Mouse (Mus musculus) limb, embryonic 12.5 days (tissue): Measurements from ENCODE around the gene Glis1. TPM values are rescaled to one million over a fixed set of nuclear protein-coding genes. Genes with fewer than 3 reads are reported as not detected.

Experiments
- microRNA-seq: library from miRNA; unstranded; fragments of <30 nt; microRNA quantifications from one replicate; pipeline ENCODE4, GENCODE M21; 2017
- polyA plus RNA-seq: library from polyadenylated mRNA; unstranded; fragments of >200 nt; fragmentation: Nextera tagmentation; extraction: Ambion mirVana; gene quantifications from 2 replicates; pipeline ENCODE4 v1.2.1, GENCODE M21; 2016

The Glis1 gene
- polyA plus RNA-seq, 1 experiment from 2014 or later, result 12.0 TPM

Small RNA genes within 50 kb of the gene (microRNA-seq; reads per million reads assigned to microRNA genes)
- gene Gm24804, result not detected

Other genes with a start within 250 kb of the Glis1 start
- not detected in 2 replicates for gene Ldlrad1, start 225.4 kb upstream of the Glis1 start, polyA plus RNA-seq
- gene Lrrc42, start 181.1 kb upstream of the Glis1 start, polyA plus RNA-seq, result 107 and 111 TPM in 2 replicates
- gene Hspb11, start 181.0 kb upstream of the Glis1 start, polyA plus RNA-seq, result 44.3 and 51.1 TPM in 2 replicates
- not detected in 2 replicates for gene Dio1, start 127.4 kb upstream of the Glis1 start, polyA plus RNA-seq
- gene Yipf1, start 120.2 kb upstream of the Glis1 start, polyA plus RNA-seq, result 44.1 and 48.5 TPM in 2 replicates
- gene Ndc1, start 66.8 kb upstream of the Glis1 start, polyA plus RNA-seq, result 37.5 and 39.4 TPM in 2 replicates
- gene Dmrtb1, start 249.6 kb downstream of the Glis1 start, polyA plus RNA-seq, result 0.25 and 0.27 TPM in 2 replicates